Comparison of ENCODE assay signal across 8 mouse cellular contexts in genomic region chr8:115707731-115708590, GRCm38 (mm10). TPM values are rescaled to one million over a fixed set of nuclear protein-coding genes. Genes with fewer than 3 reads are reported as not detected.
A peak's percentile ranks its signal among the peaks of the same experiment; 100 is the strongest.
DNase-seq lines count a peak whose midpoint lies in the region; ATAC-seq lines count a peak whose summit lies in the region.

Gene Maf (minus strand): TSS chr8:115707794.

- H3K9ac ChIP-seq in intestine, embryonic 15.5 days = peak within 1 kb of the TSS; percentile 91

- H3K9me3 ChIP-seq in intestine, embryonic 15.5 days = no peaks in the 10 kb centered on the region

- peak within 1 kb of the TSS; percentile 96 for H3K27ac ChIP-seq in intestine, embryonic 15.5 days

- H3K36me3 ChIP-seq in intestine, embryonic 15.5 days = no peaks in the 10 kb centered on the region

- H3K4me2 ChIP-seq in intestine, embryonic 15.5 days (replicated peaks) = peak within 1 kb of the TSS; percentile 82

- intact Hi-C loops in left cerebral cortex, postnatal 14 days (cut with DNase I) = loop anchor here (2.0 to 10.0 kb wide), 7 partner anchors 306 to 1256 kb away; no protein-coding TSS in a partner anchor

- H3K4me1 ChIP-seq in intestine, embryonic 15.5 days (replicated peaks) = 0 out of 2 replicates have a peak, but pooled peaks cover 10% of the 10 kb centered on the region

- WGBS in intestine, embryonic 15.5 days = under 1% methylated on average over 43 of the region's 43 CpGs

- no peaks in the 10 kb centered on the region for H3K27me3 ChIP-seq in intestine, embryonic 15.5 days (replicated peaks)

- ATAC-seq in intestine, embryonic 15.5 days = peak; percentile 84
- peak; percentile 96 for ATAC-seq in megakaryocyte-erythroid progenitor cell, adult 5-6 weeks (replicated peaks; ENCODE audit: low FRiP score, low TSS enrichment, poor library complexity, severe bottlenecking)

- peak within 1 kb of the TSS; percentile 80 for H3K4me3 ChIP-seq in intestine, embryonic 15.5 days (replicated peaks)

- peak; percentile 93 for DNase-seq in adrenal gland, adult 2 months
- DNase-seq in embryo, embryonic 11 days = peak; percentile 94
- DNase-seq in gastrocnemius, postnatal 4 days (ENCODE audit: low spot score in 2 of 2) = peak; percentile 46 to 85
- peak; percentile 76 to 83 for DNase-seq in left cerebral cortex, postnatal 14 days (ENCODE audit: low spot score in 2 of 2)
- peak; percentile 75 for DNase-seq in right cerebral cortex, postnatal 25 days
- DNase-seq in urinary bladder, postnatal 36 days (ENCODE audit: low spot score in 2 of 2) = peak; percentile 85 to 94

RNA-seq across cellular contexts. Expression of gene Maf, which starts in this region (rescaled TPM):
- 10 to 100 TPM; 20.8 to 23.7 TPM for total RNA-seq in adrenal gland, adult 2 months (2021)
- polyA plus RNA-seq in adrenal gland, adult 2 months (2012; rRNA removed) = 13.0 and 15.7 TPM in 2 replicates
- 10 to 100 TPM; 50.9 to 55.1 TPM for total RNA-seq in gastrocnemius, postnatal 4 days (2021)
- polyA plus RNA-seq in intestine, embryonic 15.5 days (2015; fragmentation: Nextera tagmentation; extraction: Ambion mirVana) = 10.1 and 11.5 TPM in 2 replicates
- total RNA-seq in left cerebral cortex, postnatal 14 days (2021) = 10 to 100 TPM; 24.7 to 25.5 TPM
- 0.46 and 0.67 TPM in 2 replicates for total RNA-seq in megakaryocyte-erythroid progenitor cell, adult 5-6 weeks (2014; fragmentation: Nextera tagmentation)
- total RNA-seq in megakaryocyte-erythroid progenitor cell, adult 5-6 weeks (2017) = 0.23 and 0.56 TPM in 2 replicates

Comparison
In these comparisons a context has a peak if more than half of its experiments do, and no peak if none do; other contexts are left out.
1. Peak in every context shown above with its lines: DNase-seq, ATAC-seq, H3K4me3 ChIP-seq and H3K27ac ChIP-seq.
2. RNA of gene Maf (total RNA-seq): 50.9 to 55.1 TPM in gastrocnemius, postnatal 4 days, 24.7 to 25.5 TPM in left cerebral cortex, postnatal 14 days and 20.8 to 23.7 TPM in adrenal gland, adult 2 months; 0.23 to 0.67 TPM in megakaryocyte-erythroid progenitor cell, adult 5-6 weeks; every median in the first group is over 10 times any median in the second.
3. Peak in ATAC-seq in megakaryocyte-erythroid progenitor cell, adult 5-6 weeks; RNA of the gene not detected or under 1 TPM.